In the genomic region with DNA sequence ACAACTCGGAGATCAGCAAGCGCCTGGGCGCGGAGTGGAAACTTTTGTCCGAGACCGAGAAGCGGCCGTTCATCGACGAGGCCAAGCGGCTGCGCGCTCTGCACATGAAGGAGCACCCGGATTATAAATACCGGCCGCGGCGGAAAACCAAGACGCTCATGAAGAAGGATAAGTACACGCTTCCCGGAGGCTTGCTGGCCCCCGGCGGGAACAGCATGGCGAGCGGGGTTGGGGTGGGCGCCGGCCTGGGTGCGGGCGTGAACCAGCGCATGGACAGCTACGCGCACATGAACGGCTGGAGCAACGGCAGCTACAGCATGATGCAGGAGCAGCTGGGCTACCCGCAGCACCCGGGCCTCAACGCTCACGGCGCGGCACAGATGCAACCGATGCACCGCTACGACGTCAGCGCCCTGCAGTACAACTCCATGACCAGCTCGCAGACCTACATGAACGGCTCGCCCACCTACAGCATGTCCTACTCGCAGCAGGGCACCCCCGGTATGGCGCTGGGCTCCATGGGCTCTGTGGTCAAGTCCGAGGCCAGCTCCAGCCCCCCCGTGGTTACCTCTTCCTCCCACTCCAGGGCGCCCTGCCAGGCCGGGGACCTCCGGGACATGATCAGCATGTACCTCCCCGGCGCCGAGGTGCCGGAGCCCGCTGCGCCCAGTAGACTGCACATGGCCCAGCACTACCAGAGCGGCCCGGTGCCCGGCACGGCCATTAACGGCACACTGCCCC, we compare ENCODE assay signal across 8 mouse cellular contexts. TPM values are rescaled to one million over a fixed set of nuclear protein-coding genes. Genes with fewer than 3 reads are reported as not detected.
A peak's percentile ranks its signal among the peaks of the same experiment; 100 is the strongest.
DNase-seq lines count a peak whose midpoint lies in the region; ATAC-seq and TF ChIP-seq lines count a peak whose summit lies in the region.

No protein-coding gene starts in this region.

- H3K27me3 ChIP-seq in heart, embryonic 13.5 days (replicated peaks), result peaks cover 91% of the 10 kb centered on the region
- no peaks in the 10 kb centered on the region; the same call in 1 of the 2 replicates for H3K27me3 ChIP-seq in forebrain, embryonic 16.5 days (replicated peaks; ENCODE audit: control insufficient read depth, insufficient read depth, low read length)
- peaks cover 92% of the 10 kb centered on the region for H3K27me3 ChIP-seq in limb, embryonic 15.5 days
- peaks cover 57% of the 10 kb centered on the region for H3K27me3 ChIP-seq in small intestine, adult 2 months (ENCODE audit: control insufficient read depth, insufficient read depth, low read length)

- TF ChIP-seq POLR2A in small intestine, adult 2 months (IDR thresholded peaks at IDR 0.05; ENCODE audit: low read depth, low read length), result no peak

- H3K36me3 ChIP-seq in heart, embryonic 13.5 days, result no peaks in the 10 kb centered on the region
- no peaks in the 10 kb centered on the region for H3K36me3 ChIP-seq in forebrain, embryonic 16.5 days (ENCODE audit: control insufficient read depth, insufficient read depth)
- H3K36me3 ChIP-seq in limb, embryonic 15.5 days, result no peaks in the 10 kb centered on the region
- H3K36me3 ChIP-seq in small intestine, adult 2 months (ENCODE audit: control insufficient read depth, insufficient read depth, low read length), result no peaks in the 10 kb centered on the region

- peak overlapping the region; percentile 65 for H3K9ac ChIP-seq in heart, embryonic 13.5 days
- peak overlapping the region; percentile 82 for H3K9ac ChIP-seq in forebrain, embryonic 16.5 days (replicated peaks; ENCODE audit: low read depth, low read length)
- H3K9ac ChIP-seq in limb, embryonic 15.5 days, result no peak overlapping the region

- no peak overlapping the region for H3K27ac ChIP-seq in heart, embryonic 13.5 days (replicated peaks)
- peak overlapping the region; percentile 97 for H3K27ac ChIP-seq in forebrain, embryonic 16.5 days (ENCODE audit: low read length)
- no peak overlapping the region for H3K27ac ChIP-seq in limb, embryonic 15.5 days
- no peak overlapping the region for H3K27ac ChIP-seq in small intestine, adult 2 months (ENCODE audit: insufficient read depth, low read depth, low read length)

- peak overlapping the region; percentile 83 for H3K4me2 ChIP-seq in heart, embryonic 13.5 days
- peak overlapping the region; percentile 56 for H3K4me2 ChIP-seq in forebrain, embryonic 16.5 days (ENCODE audit: low read length)
- H3K4me2 ChIP-seq in limb, embryonic 15.5 days, result peak overlapping the region; percentile 72

- no peaks in the 10 kb centered on the region for H3K9me3 ChIP-seq in heart, embryonic 13.5 days
- no peaks in the 10 kb centered on the region for H3K9me3 ChIP-seq in forebrain, embryonic 16.5 days (ENCODE audit: control insufficient read depth, low read length)
- no peaks in the 10 kb centered on the region for H3K9me3 ChIP-seq in limb, embryonic 15.5 days

- no peak for TF ChIP-seq CTCF in small intestine, adult 2 months (IDR thresholded peaks at IDR 0.05; ENCODE audit: extremely low read depth, insufficient read length, insufficient replicate concordance, low read depth, low read length)

- WGBS in heart, embryonic 13.5 days, result under 1% methylated on average over 67 of the region's 67 CpGs
- under 1% methylated on average over 67 of the region's 67 CpGs for WGBS in forebrain, embryonic 16.5 days
- WGBS in limb, embryonic 15.5 days, result under 1% methylated on average over 66 of the region's 67 CpGs
- WGBS in small intestine, adult 2 months, result 2% methylated on average over 67 of the region's 67 CpGs

- ATAC-seq in heart, embryonic 13.5 days (ENCODE audit: extremely low read depth, insufficient number of reproducible peaks, low FRiP score, low TSS enrichment), result no peak
- no peak for ATAC-seq in forebrain, embryonic 16.5 days
- peak; percentile 45 for ATAC-seq in limb, embryonic 15.5 days (ENCODE audit: insufficient number of reproducible peaks, low FRiP score, low TSS enrichment, low read depth)

- peak overlapping the region; percentile 56 for H3K4me3 ChIP-seq in heart, embryonic 13.5 days
- peak overlapping the region; percentile 68 for H3K4me3 ChIP-seq in forebrain, embryonic 16.5 days (replicated peaks; ENCODE audit: low read length)
- peak overlapping the region; percentile 40 for H3K4me3 ChIP-seq in limb, embryonic 15.5 days
- peak overlapping the region; percentile 14; the same call in 1 of the 2 replicates for H3K4me3 ChIP-seq in small intestine, adult 2 months (ENCODE audit: low read depth, low read length)

- H3K4me1 ChIP-seq in heart, embryonic 13.5 days, result peaks cover 31% of the 10 kb centered on the region
- H3K4me1 ChIP-seq in forebrain, embryonic 16.5 days (replicated peaks; ENCODE audit: control insufficient read depth, insufficient read depth, low read length), result peaks cover 29% of the 10 kb centered on the region
- peaks cover 33% of the 10 kb centered on the region for H3K4me1 ChIP-seq in limb, embryonic 15.5 days
- H3K4me1 ChIP-seq in small intestine, adult 2 months (ENCODE audit: control insufficient read depth, insufficient read depth, insufficient read length, low read length), result peaks cover 11% of the 10 kb centered on the region

- DNase-seq in heart, adult 8-10 months (ENCODE audit: low spot score), result no peak
- DNase-seq in ZHBTc4 (ENCODE audit: low read depth, low spot score), result peak; percentile 76
- DNase-seq in ovary, adult 18-20 months (ENCODE audit: low spot score), result no peak
- no peak for DNase-seq in spleen, adult 18-20 months

RNA-seq across cellular contexts. Expression of a gene that starts 0.6 kb away (rescaled TPM):
- 0.29 and 0.33 TPM in 2 replicates for polyA plus RNA-seq in heart, embryonic 13.5 days (2015; fragmentation: Nextera tagmentation; extraction: Ambion mirVana)
- under 1 TPM in 1 of 4 experiments, not detected in 3; 0.20 TPM for total RNA-seq in heart, adult 8-10 months (2022)
- 20.8 and 24.0 TPM in 2 replicates for polyA plus RNA-seq in forebrain, embryonic 16.5 days (2015; fragmentation: Nextera tagmentation; extraction: Ambion mirVana)
- 0.38 TPM in 2 replicates for polyA plus RNA-seq in limb, embryonic 15.5 days (2015; fragmentation: Nextera tagmentation; extraction: Ambion mirVana)
- 2.4 TPM in 1 of 2 replicates, not detected in the other for polyA plus RNA-seq in small intestine, adult 2 months (2012; rRNA removed)

Comparison
In these comparisons a context has a peak if more than half of its experiments do, and no peak if none do; other contexts are left out.
1. H3K4me3 ChIP-seq: peak in every context shown above with its lines; median percentile 68 in forebrain, embryonic 16.5 days; 56 in heart, embryonic 13.5 days; 40 in limb, embryonic 15.5 days; 14 in small intestine, adult 2 months.